9 mouse cellular contexts compared by ENCODE assay signal in genomic region chr8:25441057-25441441, GRCm38 (mm10).
DNase-seq lines count a peak whose midpoint lies in the region; ATAC-seq and TF ChIP-seq lines count a peak whose summit lies in the region.
"Had no signal": no experiment of that assay in that cellular context is flagged by ENCODE, and none has a peak within 500 bp of the region (broad histone marks: within the 10 kb centered on the region; RNA-seq: fewer than 3 reads in every experiment).

No protein-coding gene starts in this region.

- DNase-seq in gastrocnemius, adult 2 months = no peak
- DNase-seq in gastrocnemius, postnatal 10 days = no peak
- no peak for DNase-seq in layer of hippocampus, adult 2 months (ENCODE audit: low spot score in 2 of 2)
- no peak for DNase-seq in layer of hippocampus, adult 18-20 months (ENCODE audit: low spot score in 2 of 2)
- no peak for DNase-seq in hindbrain, postnatal 0 days (ENCODE audit: low spot score)
- no peak for DNase-seq in layer of hippocampus, postnatal 10 days (ENCODE audit: low spot score in 2 of 2)
- no peak for DNase-seq in urinary bladder, adult 2 months (ENCODE audit: low spot score)

- 48% methylated on average over 6 of the region's 6 CpGs for WGBS in hindbrain, postnatal 0 days
- WGBS in olfactory bulb, adult 2 months = 32% methylated on average over 6 of the region's 6 CpGs

- TF ChIP-seq POLR2A in olfactory bulb, adult 2 months (IDR thresholded peaks at IDR 0.05; ENCODE audit: insufficient read depth, low read depth, low read length) = no peak

- H3K9me3 ChIP-seq in hindbrain, postnatal 0 days (ENCODE audit: low read length) = no peaks in the 10 kb centered on the region

- H3K4me1 ChIP-seq in hindbrain, postnatal 0 days (ENCODE audit: insufficient read depth, low read length) = peaks cover 6% of the 10 kb centered on the region
- peaks cover 26% of the 10 kb centered on the region for H3K4me1 ChIP-seq in olfactory bulb, adult 2 months (ENCODE audit: control insufficient read depth, insufficient read depth, low read length)

- intact Hi-C loops in gastrocnemius, adult 2 months (cut with DNase I) = no loop called here

- no peak for ATAC-seq in hindbrain, postnatal 0 days

- TF ChIP-seq CTCF in gastrocnemius, adult 2 months (IDR thresholded peaks at IDR 0.05) = no peak
- no peak for TF ChIP-seq CTCF in layer of hippocampus, adult 2 months (conservative IDR thresholded peaks at IDR 0.05)
- no peak for TF ChIP-seq CTCF in hindbrain, postnatal 0 days (IDR thresholded peaks at IDR 0.05; ENCODE audit: low read depth)
- TF ChIP-seq CTCF in olfactory bulb, adult 2 months (IDR thresholded peaks at IDR 0.05; ENCODE audit: insufficient read depth, low read depth, low read length) = no peak

- H3K27me3 ChIP-seq in hindbrain, postnatal 0 days (ENCODE audit: insufficient read depth, low read length) = no peaks in the 10 kb centered on the region
- H3K27me3 ChIP-seq: Patski had no signal

- H3K36me3 ChIP-seq in hindbrain, postnatal 0 days (ENCODE audit: insufficient read depth, low read length) = no peaks in the 10 kb centered on the region

- peak overlapping the region; percentile 81 for H3K27ac ChIP-seq in gastrocnemius, adult 2 months
- H3K27ac ChIP-seq in layer of hippocampus, adult 2 months = peak overlapping the region; percentile 82
- no peak overlapping the region for H3K27ac ChIP-seq in hindbrain, postnatal 0 days
- H3K27ac ChIP-seq in olfactory bulb, adult 2 months (ENCODE audit: insufficient read depth, low read depth, low read length) = peak overlapping the region; percentile 83

- peak overlapping the region; percentile 30; the same call in 1 of the 2 replicates for H3K9ac ChIP-seq in hindbrain, postnatal 0 days (replicated peaks; ENCODE audit: low read length)

- peak overlapping the region; percentile 49 for H3K4me3 ChIP-seq in gastrocnemius, adult 2 months
- peak overlapping the region; percentile 25; the same call in 1 of the 2 replicates for H3K4me3 ChIP-seq in layer of hippocampus, adult 2 months
- no peak overlapping the region for H3K4me3 ChIP-seq in hindbrain, postnatal 0 days (ENCODE audit: low read length)
- H3K4me3 ChIP-seq in olfactory bulb, adult 2 months (ENCODE audit: insufficient read depth, low read depth, low read length) = no peak overlapping the region

- H3K4me2 ChIP-seq in hindbrain, postnatal 0 days (ENCODE audit: low read depth, low read length) = peak overlapping the region; percentile 31

Comparison
In these comparisons a context has a peak if more than half of its experiments do, and no peak if none do; other contexts are left out.
1. H3K4me3 ChIP-seq: peak in gastrocnemius, adult 2 months (single experiment) and layer of hippocampus, adult 2 months (single experiment); none in hindbrain, postnatal 0 days (single experiment) and olfactory bulb, adult 2 months (single experiment).